Mouse (Mus musculus): Measurements from ENCODE around the gene Pde4b. TPM values are rescaled to one million over a fixed set of nuclear protein-coding genes. Genes with fewer than 3 reads are reported as not detected.

Pde4b gene
- polyA plus RNA-seq, 1 experiment: 19.0 TPM

- Histone ChIP-seq H3K4me1 (ENCODE audit: control insufficient read depth, insufficient read depth, low read length) (0 out of 2 replicates have a peak, but pooled peaks cover 4% of the 10 kb centered on the region), H3K4me3 (ENCODE audit: insufficient read depth, low read length) (no peak overlapping the region), H3K27ac (ENCODE audit: insufficient read depth, low read length) (no peak overlapping the region)
- no peak for TF ChIP-seq POLR2A (IDR thresholded peaks at IDR 0.05; ENCODE audit: low read depth, low read length)
- no peak for TF ChIP-seq CTCF (IDR thresholded peaks at IDR 0.05; ENCODE audit: borderline replicate concordance, insufficient read depth, low read length)
Observed at GRCm38 (mm10) chr4:102517653-102518052, 430.3 kb downstream of the Pde4b start.

GRCm38 (mm10) chr4:102518341-102518740 is 431.0 kb downstream of the Pde4b start:
- Histone ChIP-seq H3K4me1 (ENCODE audit: control insufficient read depth, insufficient read depth, low read length) (0 out of 2 replicates have a peak, but pooled peaks cover 4% of the 10 kb centered on the region), H3K4me3 (ENCODE audit: insufficient read depth, low read length) (no peak overlapping the region), H3K27ac (ENCODE audit: insufficient read depth, low read length) (no peak overlapping the region)
- no peak for TF ChIP-seq CTCF (IDR thresholded peaks at IDR 0.05; ENCODE audit: borderline replicate concordance, insufficient read depth, low read length)
- TF ChIP-seq POLR2A (IDR thresholded peaks at IDR 0.05; ENCODE audit: low read depth, low read length): no peak

GRCm38 (mm10) chr4:102520669-102521261 is 433.4 kb downstream of the Pde4b start:
- Histone ChIP-seq H3K4me1 (ENCODE audit: control insufficient read depth, insufficient read depth, low read length) (no peaks in the 10 kb centered on the region), H3K4me3 (ENCODE audit: insufficient read depth, low read length) (no peak overlapping the region), H3K27ac (ENCODE audit: insufficient read depth, low read length) (no peak overlapping the region)
- TF ChIP-seq POLR2A (IDR thresholded peaks at IDR 0.05; ENCODE audit: low read depth, low read length) (no peak), CTCF (IDR thresholded peaks at IDR 0.05; ENCODE audit: borderline replicate concordance, insufficient read depth, low read length) (no peak)

- no peak for TF ChIP-seq POLR2A (IDR thresholded peaks at IDR 0.05; ENCODE audit: low read depth, low read length)
- TF ChIP-seq CTCF (IDR thresholded peaks at IDR 0.05; ENCODE audit: borderline replicate concordance, insufficient read depth, low read length): no peak
- H3K27ac ChIP-seq (ENCODE audit: insufficient read depth, low read length): no peak overlapping the region
- no peaks in the 10 kb centered on the region for H3K4me1 ChIP-seq (ENCODE audit: control insufficient read depth, insufficient read depth, low read length)
- no peak overlapping the region for H3K4me3 ChIP-seq (ENCODE audit: insufficient read depth, low read length)
Observed at GRCm38 (mm10) chr4:102521434-102521833, 434.1 kb downstream of the Pde4b start.

GRCm38 (mm10) chr4:102527361-102527760 is 440.0 kb downstream of the Pde4b start:
- Histone ChIP-seq H3K4me3 (ENCODE audit: insufficient read depth, low read length) (no peak overlapping the region), H3K27ac (ENCODE audit: insufficient read depth, low read length) (no peak overlapping the region), H3K4me1 (ENCODE audit: control insufficient read depth, insufficient read depth, low read length) (no peaks in the 10 kb centered on the region)
- TF ChIP-seq POLR2A (IDR thresholded peaks at IDR 0.05; ENCODE audit: low read depth, low read length): no peak
- TF ChIP-seq CTCF (IDR thresholded peaks at IDR 0.05; ENCODE audit: borderline replicate concordance, insufficient read depth, low read length): no peak

GRCm38 (mm10) chr4:102530797-102531196 is 443.5 kb downstream of the Pde4b start:
- no peak overlapping the region for H3K27ac ChIP-seq (ENCODE audit: insufficient read depth, low read length)
- H3K4me3 ChIP-seq (ENCODE audit: insufficient read depth, low read length): no peak overlapping the region
- TF ChIP-seq CTCF (IDR thresholded peaks at IDR 0.05; ENCODE audit: borderline replicate concordance, insufficient read depth, low read length) (no peak), POLR2A (IDR thresholded peaks at IDR 0.05; ENCODE audit: low read depth, low read length) (no peak)
- peaks cover 3% of the 10 kb centered on the region; the same call in 1 of the 2 replicates for H3K4me1 ChIP-seq (ENCODE audit: control insufficient read depth, insufficient read depth, low read length)

- Histone ChIP-seq H3K4me1 (ENCODE audit: control insufficient read depth, insufficient read depth, low read length) (peaks cover 3% of the 10 kb centered on the region; the same call in 1 of the 2 replicates), H3K4me3 (ENCODE audit: insufficient read depth, low read length) (no peak overlapping the region), H3K27ac (ENCODE audit: insufficient read depth, low read length) (no peak overlapping the region)
- TF ChIP-seq POLR2A (IDR thresholded peaks at IDR 0.05; ENCODE audit: low read depth, low read length): no peak
- TF ChIP-seq CTCF (IDR thresholded peaks at IDR 0.05; ENCODE audit: borderline replicate concordance, insufficient read depth, low read length): no peak
Observed at GRCm38 (mm10) chr4:102531729-102532128, 444.4 kb downstream of the Pde4b start.

GRCm38 (mm10) chr4:102533183-102534048 is 446.1 kb downstream of the Pde4b start:
- H3K27ac ChIP-seq (ENCODE audit: insufficient read depth, low read length): no peak overlapping the region
- no peak for TF ChIP-seq CTCF (IDR thresholded peaks at IDR 0.05; ENCODE audit: borderline replicate concordance, insufficient read depth, low read length)
- no peak for TF ChIP-seq POLR2A (IDR thresholded peaks at IDR 0.05; ENCODE audit: low read depth, low read length)
- peaks cover 3% of the 10 kb centered on the region; the same call in 1 of the 2 replicates for H3K4me1 ChIP-seq (ENCODE audit: control insufficient read depth, insufficient read depth, low read length)
- no peak overlapping the region for H3K4me3 ChIP-seq (ENCODE audit: insufficient read depth, low read length)

GRCm38 (mm10) chr4:102534049-102534730 is 446.8 kb downstream of the Pde4b start:
- Histone ChIP-seq H3K27ac (ENCODE audit: insufficient read depth, low read length) (no peak overlapping the region), H3K4me3 (ENCODE audit: insufficient read depth, low read length) (no peak overlapping the region), H3K4me1 (ENCODE audit: control insufficient read depth, insufficient read depth, low read length) (peaks cover 3% of the 10 kb centered on the region; the same call in 1 of the 2 replicates)
- TF ChIP-seq CTCF (IDR thresholded peaks at IDR 0.05; ENCODE audit: borderline replicate concordance, insufficient read depth, low read length) (no peak), POLR2A (IDR thresholded peaks at IDR 0.05; ENCODE audit: low read depth, low read length) (no peak)
